Comparison of ENCODE assay signal across 23 mouse cellular contexts in genomic region chr1:147237565-147237964, GRCm38 (mm10).
"Had no signal": no experiment of that assay in that cellular context is flagged by ENCODE, and none has a peak within 500 bp of the region (broad histone marks: within the 10 kb centered on the region; RNA-seq: fewer than 3 reads in every experiment).

No protein-coding gene starts in this region.

- H3K4me3 ChIP-seq: heart, adult 2 months; heart, embryonic 13.5 days; heart, embryonic 15.5 days; hindbrain, embryonic 13.5 days; hindbrain, embryonic 15.5 days; layer of hippocampus, adult 2 months; left cerebral cortex, adult 2 months; limb, embryonic 10.5 days; limb, embryonic 12.5 days; liver, embryonic 13.5 days had no signal

- H3K4me1 ChIP-seq: heart, embryonic 13.5 days; heart, embryonic 15.5 days; hindbrain, embryonic 13.5 days; hindbrain, embryonic 15.5 days; limb, embryonic 10.5 days; limb, embryonic 12.5 days; liver, embryonic 13.5 days had no signal

- H3K27ac ChIP-seq: heart, adult 2 months; heart, embryonic 13.5 days; heart, embryonic 15.5 days; hindbrain, embryonic 13.5 days; hindbrain, embryonic 15.5 days; hindbrain, postnatal 0 days; layer of hippocampus, adult 2 months; left cerebral cortex, adult 2 months; limb, embryonic 10.5 days; limb, embryonic 12.5 days; liver, embryonic 13.5 days had no signal

- H3K9ac ChIP-seq: heart, embryonic 13.5 days; heart, embryonic 15.5 days; hindbrain, embryonic 13.5 days; hindbrain, embryonic 15.5 days; limb, embryonic 12.5 days; liver, embryonic 13.5 days had no signal

- H3K27me3 ChIP-seq: heart, embryonic 13.5 days; heart, embryonic 15.5 days; hindbrain, embryonic 13.5 days; hindbrain, embryonic 15.5 days; limb, embryonic 12.5 days; liver, embryonic 13.5 days had no signal

- H3K9me3 ChIP-seq: heart, embryonic 13.5 days; heart, embryonic 15.5 days; hindbrain, embryonic 13.5 days; hindbrain, embryonic 15.5 days; limb, embryonic 10.5 days; limb, embryonic 12.5 days; liver, embryonic 13.5 days had no signal

- DNase-seq: gastrocnemius, postnatal 14 days; gastrocnemius, postnatal 36 days; heart, adult 11 months; heart, adult 2 months; heart, postnatal 14 days; heart, postnatal 36 days; kidney, adult 18-20 months; kidney, adult 8-10 months; kidney, postnatal 4 days; liver; liver, embryonic 13.5 days had no signal

- H3K36me3 ChIP-seq: heart, embryonic 13.5 days; heart, embryonic 15.5 days; hindbrain, embryonic 13.5 days; hindbrain, embryonic 15.5 days; limb, embryonic 10.5 days; limb, embryonic 12.5 days; liver, embryonic 13.5 days had no signal

- ATAC-seq: hindbrain, postnatal 0 days; intestine, embryonic 16.5 days had no signal

- H3K4me2 ChIP-seq: heart, embryonic 11.5 days; heart, embryonic 13.5 days; heart, embryonic 15.5 days; hindbrain, embryonic 13.5 days; hindbrain, embryonic 15.5 days; limb, embryonic 12.5 days; liver, embryonic 11.5 days; liver, embryonic 13.5 days had no signal
